Mouse (Mus musculus): ENCODE measurements around the gene Ppp1r3c.

DNA sequence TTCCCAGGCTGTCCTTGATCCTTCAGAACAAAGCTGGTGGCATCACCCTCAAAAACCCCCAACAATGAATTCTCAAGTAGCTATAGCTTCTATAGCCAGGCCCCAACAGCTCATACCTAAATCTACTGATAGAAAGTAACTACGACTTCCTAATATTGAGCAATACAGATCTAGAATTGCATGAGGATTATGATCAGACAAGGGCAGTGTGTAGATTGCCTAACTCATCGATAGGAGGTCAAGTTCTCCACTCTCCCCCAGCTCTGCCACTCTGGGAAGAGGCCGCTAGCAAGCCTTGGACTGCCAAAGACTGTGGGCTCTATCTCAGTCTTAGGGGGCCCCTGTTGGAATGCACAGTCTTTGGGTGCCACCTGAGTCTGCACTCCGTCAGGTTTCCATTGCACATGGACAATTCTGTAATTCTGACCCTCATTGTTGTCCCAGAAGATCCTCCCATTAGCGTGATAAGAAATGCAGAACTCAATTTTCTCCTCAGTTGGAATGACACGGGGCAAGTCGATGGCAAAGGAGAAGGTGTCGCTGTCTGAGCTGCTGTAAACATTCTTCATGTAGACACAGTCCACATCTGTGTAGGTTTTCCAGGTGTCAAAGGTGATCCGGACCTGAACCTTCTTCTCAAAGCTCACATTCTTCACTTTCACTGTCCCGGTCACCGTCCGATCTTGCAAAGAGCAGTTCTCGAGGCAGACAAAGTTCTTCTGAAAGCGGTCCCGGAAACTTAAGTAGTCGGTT lies 3.1 kb downstream of the Ppp1r3c start:
- no peak for TF ChIP-seq CTCF (IDR thresholded peaks at IDR 0.05; ENCODE audit: borderline replicate concordance, insufficient read depth, low read depth, low read length)
- no peak for TF ChIP-seq POLR2A (IDR thresholded peaks at IDR 0.05; ENCODE audit: borderline replicate concordance, insufficient read depth, low read length)

Measured in cerebellum, adult 2 months (tissue).